Mouse (Mus musculus): ENCODE data around the gene Eif2ak2.

DNA sequence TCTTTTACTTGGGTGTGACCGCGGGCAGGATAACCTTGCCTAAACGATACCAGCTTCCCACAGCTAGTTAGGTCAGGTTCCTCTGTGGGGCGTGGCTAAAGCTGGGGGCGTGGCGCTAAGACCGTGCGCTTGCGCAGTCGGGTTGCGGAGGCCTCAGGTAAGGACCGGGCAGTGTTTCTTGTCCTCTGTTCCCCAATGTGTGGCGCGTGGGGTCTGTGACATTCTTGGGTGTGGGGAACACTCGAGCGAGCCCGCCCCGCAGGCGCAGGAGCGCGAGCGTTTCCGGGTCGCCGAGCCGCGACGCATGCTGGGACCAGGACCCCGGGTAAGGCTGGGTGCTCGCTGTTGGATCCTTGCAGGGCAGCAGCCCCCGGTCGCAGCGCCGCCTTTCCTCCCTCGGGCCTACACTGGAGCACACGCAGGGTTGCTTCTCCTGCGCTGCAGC is 34.0 kb upstream of the Eif2ak2 start, which contains the start of gene Cebpzos:
- TF ChIP-seq POLR2A (IDR thresholded peaks at IDR 0.05; ENCODE audit: insufficient read depth, low read length): no peak
- TF ChIP-seq CTCF (IDR thresholded peaks at IDR 0.05; ENCODE audit: low read depth, low read length): no peak
- 0 out of 2 replicates have a peak, but pooled peaks have one; percentile 12 for TF ChIP-seq EP300 (IDR thresholded peaks at IDR 0.05; ENCODE audit: insufficient read depth, low read depth, low read length)

Measured in ES-Bruce4 (cell line).